Mouse (Mus musculus): ENCODE measurements around the gene Glis3. TPM values are rescaled to one million over a fixed set of nuclear protein-coding genes. Genes with fewer than 3 reads are reported as not detected.
A peak's percentile ranks its signal among the peaks of the same experiment; 100 is the strongest.

The Glis3 gene
- polyA plus RNA-seq, 1 experiment from 2014 or later = 3.8 TPM

DNA sequence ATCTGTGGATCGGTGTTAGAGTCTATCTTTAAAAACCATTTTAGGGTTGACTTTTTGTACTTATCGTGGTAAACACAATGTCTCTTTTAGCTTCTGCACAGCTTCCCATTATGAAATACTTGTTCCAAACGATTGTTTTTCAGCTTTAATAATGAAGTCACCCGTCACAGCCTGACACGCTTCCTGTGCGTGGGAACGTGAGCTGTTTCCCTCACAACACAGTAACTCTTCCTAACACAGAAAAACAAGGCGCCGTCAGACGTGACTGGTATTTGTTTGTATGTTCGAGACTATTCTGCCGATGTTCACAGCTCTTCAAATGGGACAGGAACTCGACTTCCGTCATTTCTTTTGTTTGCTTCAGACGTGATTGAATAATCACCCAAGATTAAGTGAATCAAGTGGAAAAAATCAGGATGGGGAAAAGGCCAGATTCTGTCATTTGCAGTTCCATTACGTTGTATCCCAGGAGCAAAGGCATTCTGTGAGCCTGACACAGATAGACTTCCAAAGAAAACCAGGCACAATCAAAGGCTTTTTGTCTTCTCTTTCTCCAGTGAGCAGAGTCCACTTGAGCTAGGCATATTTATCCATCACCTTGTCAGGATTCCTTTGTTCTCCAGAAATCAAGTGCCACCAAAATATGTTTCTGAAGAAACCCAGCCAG lies 351.3 kb downstream of the Glis3 start:
- Histone ChIP-seq H3K4me3 (replicated peaks) (no peak overlapping the region), H3K4me2 (no peak overlapping the region), H3K36me3 (no peaks in the 10 kb centered on the region), H3K27ac (no peak overlapping the region), H3K27me3 (no peaks in the 10 kb centered on the region), H3K4me1 (replicated peaks) (peaks cover 9% of the 10 kb centered on the region), H3K9ac (replicated peaks) (no peak overlapping the region), H3K9me3 (no peaks in the 10 kb centered on the region)
- no peak for ATAC-seq (ENCODE audit: insufficient number of reproducible peaks, insufficient read depth, low FRiP score, low TSS enrichment, low read depth)
- WGBS = 85% methylated on average over 16 of the region's 16 CpGs

DNA sequence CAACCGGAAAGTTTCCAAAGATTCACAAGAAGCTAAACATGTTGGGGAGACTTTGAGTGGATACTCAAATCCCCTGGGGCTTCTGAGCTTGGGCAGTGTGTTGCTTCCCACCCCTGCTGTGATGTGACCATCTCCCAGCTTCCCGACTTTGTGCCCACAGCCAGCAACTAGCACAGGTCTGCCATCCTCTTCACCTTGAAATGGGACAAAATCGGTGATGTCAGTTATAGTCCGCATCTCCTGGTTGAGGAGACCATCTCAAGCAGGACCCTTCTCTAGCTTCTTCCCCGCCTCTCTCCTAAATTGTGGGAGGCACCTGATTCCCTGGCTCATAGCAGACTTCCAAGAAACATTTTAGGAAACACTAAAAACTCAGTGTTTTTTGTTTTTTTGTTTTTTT lies 352.3 kb downstream of the Glis3 start:
- no peaks in the 10 kb centered on the region; the same call in 1 of the 2 replicates for H3K4me1 ChIP-seq (replicated peaks)
- ATAC-seq (ENCODE audit: insufficient number of reproducible peaks, insufficient read depth, low FRiP score, low TSS enrichment, low read depth) = no peak
- WGBS = 93% methylated on average over 5 of the region's 5 CpGs
- H3K4me2 ChIP-seq = no peak overlapping the region
- H3K27ac ChIP-seq = no peak overlapping the region
- H3K9me3 ChIP-seq = no peaks in the 10 kb centered on the region
- H3K36me3 ChIP-seq = no peaks in the 10 kb centered on the region
- H3K4me3 ChIP-seq (replicated peaks) = no peak overlapping the region
- no peak overlapping the region for H3K9ac ChIP-seq (replicated peaks)
- no peaks in the 10 kb centered on the region for H3K27me3 ChIP-seq

DNA sequence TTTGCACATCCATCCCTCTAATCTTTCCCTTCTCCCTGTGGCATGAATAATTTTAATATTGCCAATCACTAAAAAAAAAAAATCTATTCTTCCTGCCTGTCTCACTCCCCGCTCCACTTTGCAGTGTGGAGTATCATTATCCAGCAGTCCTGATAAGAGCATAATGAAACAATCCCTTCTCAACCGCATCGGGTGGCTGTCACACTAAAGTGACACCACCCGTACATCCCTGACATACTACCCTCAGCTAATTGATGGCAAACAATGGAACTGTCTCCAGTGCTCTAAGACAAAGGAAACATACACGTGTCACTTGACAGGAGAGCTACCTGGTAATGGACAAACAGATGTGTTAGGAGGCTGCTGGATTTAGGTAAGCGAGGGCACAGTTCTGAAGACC lies 373.8 kb downstream of the Glis3 start:
- H3K27me3 ChIP-seq = no peaks in the 10 kb centered on the region
- H3K9ac ChIP-seq (replicated peaks) = no peak overlapping the region
- H3K4me2 ChIP-seq = no peak overlapping the region
- 0 out of 2 replicates have a peak, but pooled peaks cover 7% of the 10 kb centered on the region for H3K4me1 ChIP-seq (replicated peaks)
- no peak overlapping the region for H3K4me3 ChIP-seq (replicated peaks)
- WGBS = 77% methylated on average over 6 of the region's 6 CpGs
- H3K36me3 ChIP-seq = no peaks in the 10 kb centered on the region
- no peak overlapping the region for H3K27ac ChIP-seq
- H3K9me3 ChIP-seq = no peaks in the 10 kb centered on the region
- ATAC-seq (ENCODE audit: insufficient number of reproducible peaks, insufficient read depth, low FRiP score, low TSS enrichment, low read depth) = no peak

DNA sequence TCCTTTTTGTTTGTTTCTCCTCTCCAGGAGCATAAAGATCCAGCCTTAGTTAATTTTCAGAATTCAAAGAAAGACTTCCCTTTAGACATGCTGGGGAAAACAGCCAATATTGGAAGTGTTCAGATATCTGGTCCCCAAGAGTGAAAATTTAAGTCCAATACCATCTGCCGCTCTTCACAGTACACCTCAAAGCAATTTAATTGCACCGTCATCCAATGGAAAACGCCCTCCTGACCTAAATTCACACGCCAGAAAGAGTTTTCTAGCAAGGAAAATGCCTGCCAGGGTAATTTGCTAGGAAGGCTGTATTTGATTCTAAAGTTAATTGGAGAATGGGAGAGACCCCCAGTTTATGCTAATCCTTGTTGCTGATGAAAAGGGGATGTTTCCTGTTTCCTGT lies 374.4 kb downstream of the Glis3 start:
- Histone ChIP-seq H3K4me1 (replicated peaks) (peaks cover 12% of the 10 kb centered on the region; the same call in 1 of the 2 replicates), H3K4me3 (replicated peaks) (no peak overlapping the region), H3K36me3 (no peaks in the 10 kb centered on the region), H3K4me2 (no peak overlapping the region), H3K9me3 (no peaks in the 10 kb centered on the region), H3K9ac (replicated peaks) (no peak overlapping the region), H3K27ac (no peak overlapping the region), H3K27me3 (no peaks in the 10 kb centered on the region)
- ATAC-seq (ENCODE audit: insufficient number of reproducible peaks, insufficient read depth, low FRiP score, low TSS enrichment, low read depth) = no peak
- WGBS = 25% methylated on average over 4 of the region's 4 CpGs

DNA sequence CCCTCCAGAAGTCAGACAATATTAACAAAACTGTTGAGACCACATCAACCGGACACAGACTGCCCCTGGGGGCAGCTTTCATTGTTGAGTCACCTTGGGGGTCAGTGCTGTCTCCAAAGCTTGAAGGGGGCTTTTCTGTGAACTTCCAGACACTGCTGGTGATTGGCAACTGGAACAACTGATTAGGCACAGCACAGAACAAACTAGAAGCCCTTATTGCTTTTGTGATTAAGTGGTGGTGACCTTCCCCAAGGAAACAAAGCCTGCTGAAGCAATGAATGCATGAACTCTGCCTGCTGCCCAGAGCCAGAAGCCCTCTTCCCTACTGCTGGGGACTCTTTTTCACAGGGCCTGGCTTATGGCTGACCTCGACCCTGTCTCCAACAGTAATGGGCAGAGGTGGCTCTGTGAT lies 377.0 kb downstream of the Glis3 start:
- no peak overlapping the region for H3K27ac ChIP-seq
- H3K4me1 ChIP-seq (replicated peaks) = peaks cover 27% of the 10 kb centered on the region
- WGBS = 61% methylated on average over 2 of the region's 2 CpGs
- no peaks in the 10 kb centered on the region for H3K27me3 ChIP-seq
- H3K4me3 ChIP-seq (replicated peaks) = no peak overlapping the region
- ATAC-seq (ENCODE audit: insufficient number of reproducible peaks, insufficient read depth, low FRiP score, low TSS enrichment, low read depth) = no peak
- H3K9me3 ChIP-seq = no peaks in the 10 kb centered on the region
- H3K9ac ChIP-seq (replicated peaks) = no peak overlapping the region
- H3K4me2 ChIP-seq = no peak overlapping the region
- no peaks in the 10 kb centered on the region for H3K36me3 ChIP-seq

DNA sequence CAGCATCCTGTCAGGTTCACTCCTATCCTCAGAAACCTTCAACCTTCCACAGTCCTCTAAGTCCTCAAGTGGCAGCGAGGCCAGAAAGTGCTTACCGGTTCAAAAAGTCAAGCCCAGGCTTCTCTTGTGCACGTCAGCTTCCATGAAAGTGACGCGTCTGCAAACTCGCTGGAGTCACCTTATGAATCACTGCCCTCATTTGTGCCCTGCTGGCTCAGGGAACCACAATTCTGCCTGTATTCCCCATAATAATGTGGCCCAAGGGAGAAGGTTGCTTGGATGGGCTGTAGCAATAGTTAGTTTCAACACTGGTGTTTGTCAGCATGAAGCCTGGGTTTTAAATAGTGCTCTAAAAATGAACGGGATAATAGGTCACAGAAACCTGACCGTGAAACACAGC lies 379.7 kb downstream of the Glis3 start:
- Histone ChIP-seq H3K36me3 (no peaks in the 10 kb centered on the region), H3K27ac (no peak overlapping the region), H3K9me3 (no peaks in the 10 kb centered on the region), H3K4me1 (replicated peaks) (peaks cover 27% of the 10 kb centered on the region), H3K4me3 (replicated peaks) (no peak overlapping the region), H3K27me3 (no peaks in the 10 kb centered on the region), H3K9ac (replicated peaks) (no peak overlapping the region), H3K4me2 (no peak overlapping the region)
- WGBS = 45% methylated on average over 8 of the region's 8 CpGs
- ATAC-seq (ENCODE audit: insufficient number of reproducible peaks, insufficient read depth, low FRiP score, low TSS enrichment, low read depth) = no peak

DNA sequence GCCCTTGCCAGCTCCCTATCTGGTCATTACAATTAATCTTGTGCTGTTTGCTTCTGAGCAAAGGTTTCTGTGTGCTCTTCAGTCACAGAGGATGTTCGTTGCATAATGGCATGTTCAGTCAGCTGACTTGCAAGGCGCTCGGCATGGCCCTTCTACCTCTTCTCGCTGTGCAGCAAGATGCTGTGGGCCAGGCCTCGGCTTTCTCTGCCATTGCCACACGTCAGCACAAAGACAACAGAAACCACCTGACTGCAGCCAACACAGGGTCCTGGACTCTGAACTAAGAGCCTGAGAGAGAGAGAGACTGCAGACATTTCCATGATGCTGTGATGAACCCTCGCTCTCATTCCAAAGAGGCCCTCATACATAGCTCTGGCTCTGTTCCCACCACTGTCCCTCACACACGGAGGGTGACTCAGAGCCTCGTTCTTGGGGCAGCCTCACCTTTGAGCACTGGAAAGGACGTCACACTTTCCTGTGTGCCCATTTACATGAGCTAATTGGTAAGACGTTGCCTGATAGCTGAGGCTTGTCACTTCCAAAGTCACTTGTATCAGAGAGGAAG lies 380.6 kb downstream of the Glis3 start:
- ATAC-seq (ENCODE audit: insufficient number of reproducible peaks, insufficient read depth, low FRiP score, low TSS enrichment, low read depth) = no peak
- Histone ChIP-seq H3K27ac (no peak overlapping the region), H3K4me2 (no peak overlapping the region), H3K36me3 (no peaks in the 10 kb centered on the region), H3K4me3 (replicated peaks) (no peak overlapping the region), H3K27me3 (no peaks in the 10 kb centered on the region), H3K9me3 (no peaks in the 10 kb centered on the region), H3K9ac (replicated peaks) (no peak overlapping the region), H3K4me1 (replicated peaks) (peaks cover 27% of the 10 kb centered on the region)
- 69% methylated on average over 11 of the region's 11 CpGs for WGBS

DNA sequence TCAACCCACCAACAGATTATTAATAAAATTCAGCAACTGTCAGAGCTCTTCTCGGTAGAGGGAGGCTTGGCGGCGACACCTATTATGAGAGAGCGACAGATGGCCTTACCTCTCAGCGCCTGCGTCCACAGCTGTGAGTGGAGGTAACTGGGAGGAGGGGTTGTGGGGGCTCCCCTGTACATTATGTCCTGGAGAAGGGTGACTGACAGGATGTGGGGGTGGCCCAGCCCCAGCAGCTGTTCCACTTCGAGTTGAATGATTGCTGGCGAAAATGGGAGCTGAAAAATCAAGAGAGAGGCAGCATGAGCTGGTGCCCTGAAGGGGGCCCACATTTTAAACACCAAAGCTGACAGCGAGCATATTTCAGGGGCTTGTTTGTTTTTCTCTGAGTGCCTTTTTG lies 381.2 kb downstream of the Glis3 start:
- Histone ChIP-seq H3K27ac (no peak overlapping the region), H3K4me1 (replicated peaks) (peaks cover 27% of the 10 kb centered on the region), H3K4me2 (no peak overlapping the region), H3K9me3 (no peaks in the 10 kb centered on the region), H3K9ac (replicated peaks) (no peak overlapping the region), H3K36me3 (no peaks in the 10 kb centered on the region), H3K4me3 (replicated peaks) (no peak overlapping the region), H3K27me3 (no peaks in the 10 kb centered on the region)
- WGBS = 55% methylated on average over 9 of the region's 9 CpGs
- peak; percentile 63; the same call in 1 of the 2 replicates for ATAC-seq (ENCODE audit: insufficient number of reproducible peaks, insufficient read depth, low FRiP score, low TSS enrichment, low read depth)

DNA sequence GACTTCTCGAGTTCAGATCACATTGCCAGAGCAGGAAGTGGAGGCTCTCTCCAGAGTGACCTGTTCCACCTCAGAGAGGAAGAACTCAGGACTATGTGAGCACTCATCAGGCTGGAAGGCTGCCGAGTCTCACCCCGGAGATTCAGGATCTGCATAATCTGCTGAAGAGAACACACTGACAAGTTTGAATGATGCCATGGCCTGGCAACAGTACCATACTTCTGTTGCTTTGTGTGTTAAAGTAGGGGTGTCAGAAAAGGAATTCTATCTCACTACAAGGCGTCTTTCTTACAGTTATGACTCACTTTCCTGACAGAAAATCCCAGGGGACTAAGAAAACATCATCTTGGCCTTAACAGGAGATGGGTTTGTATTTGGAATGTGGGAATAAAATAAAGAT lies 388.3 kb downstream of the Glis3 start:
- H3K9me3 ChIP-seq = no peaks in the 10 kb centered on the region
- H3K27me3 ChIP-seq = no peaks in the 10 kb centered on the region
- no peak overlapping the region for H3K4me2 ChIP-seq
- no peak overlapping the region for H3K9ac ChIP-seq (replicated peaks)
- H3K4me1 ChIP-seq (replicated peaks) = no peaks in the 10 kb centered on the region
- no peak overlapping the region for H3K4me3 ChIP-seq (replicated peaks)
- H3K36me3 ChIP-seq = no peaks in the 10 kb centered on the region
- 79% methylated on average over 4 of the region's 4 CpGs for WGBS
- ATAC-seq (ENCODE audit: insufficient number of reproducible peaks, insufficient read depth, low FRiP score, low TSS enrichment, low read depth) = no peak
- no peak overlapping the region for H3K27ac ChIP-seq

DNA sequence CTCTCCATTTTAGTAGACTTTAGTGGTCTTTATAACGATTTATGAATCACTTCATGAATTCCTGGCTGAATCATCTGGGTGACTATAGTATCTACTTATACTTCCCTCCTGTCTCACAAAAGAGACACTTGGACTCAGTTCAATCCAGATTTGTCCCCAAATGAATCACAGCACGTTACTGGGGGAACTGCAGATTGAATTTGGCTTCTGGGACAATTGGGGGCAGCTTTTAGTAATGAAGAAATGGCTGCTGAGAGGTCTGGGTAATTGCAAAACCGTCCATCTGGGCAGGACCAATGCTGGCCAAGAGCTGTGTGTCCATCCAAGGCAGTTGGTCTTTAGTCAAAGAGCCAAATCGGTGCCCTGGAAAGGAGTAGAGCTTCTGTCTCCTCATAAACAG lies 390.4 kb downstream of the Glis3 start:
- Histone ChIP-seq H3K27ac (no peak overlapping the region), H3K27me3 (no peaks in the 10 kb centered on the region), H3K9ac (replicated peaks) (no peak overlapping the region), H3K9me3 (no peaks in the 10 kb centered on the region), H3K4me1 (replicated peaks) (0 out of 2 replicates have a peak, but pooled peaks cover under 1% of the 10 kb centered on the region), H3K4me3 (replicated peaks) (no peak overlapping the region), H3K4me2 (no peak overlapping the region), H3K36me3 (no peaks in the 10 kb centered on the region)
- ATAC-seq (ENCODE audit: insufficient number of reproducible peaks, insufficient read depth, low FRiP score, low TSS enrichment, low read depth) = no peak
- WGBS = 82% methylated on average over 4 of the region's 4 CpGs

DNA sequence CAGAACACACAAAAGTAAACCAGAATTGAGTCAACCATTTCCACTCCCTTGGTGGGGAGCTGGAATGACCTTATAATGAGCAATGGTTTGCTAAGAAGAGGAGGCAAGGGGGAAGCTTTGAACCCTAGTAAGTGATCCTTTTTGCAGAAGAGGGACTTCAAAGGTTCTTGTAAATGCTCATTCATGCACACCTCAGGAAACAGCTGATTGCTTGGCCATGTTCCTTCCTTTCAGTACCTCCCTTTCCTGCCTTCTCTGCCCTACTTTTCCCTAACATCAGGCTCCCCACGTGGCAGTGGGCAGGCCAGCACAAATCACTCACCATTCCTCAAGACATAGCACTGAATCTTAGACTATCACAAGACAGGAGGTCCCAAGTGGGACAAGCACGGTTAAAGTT lies 392.4 kb downstream of the Glis3 start:
- no peak overlapping the region for H3K4me3 ChIP-seq (replicated peaks)
- no peak overlapping the region for H3K27ac ChIP-seq
- ATAC-seq (ENCODE audit: insufficient number of reproducible peaks, insufficient read depth, low FRiP score, low TSS enrichment, low read depth) = no peak
- 32% methylated on average over 2 of the region's 2 CpGs for WGBS
- peaks cover 13% of the 10 kb centered on the region for H3K4me1 ChIP-seq (replicated peaks)
- H3K36me3 ChIP-seq = no peaks in the 10 kb centered on the region
- no peaks in the 10 kb centered on the region for H3K27me3 ChIP-seq
- H3K9me3 ChIP-seq = no peaks in the 10 kb centered on the region
- no peak overlapping the region for H3K4me2 ChIP-seq
- H3K9ac ChIP-seq (replicated peaks) = no peak overlapping the region

DNA sequence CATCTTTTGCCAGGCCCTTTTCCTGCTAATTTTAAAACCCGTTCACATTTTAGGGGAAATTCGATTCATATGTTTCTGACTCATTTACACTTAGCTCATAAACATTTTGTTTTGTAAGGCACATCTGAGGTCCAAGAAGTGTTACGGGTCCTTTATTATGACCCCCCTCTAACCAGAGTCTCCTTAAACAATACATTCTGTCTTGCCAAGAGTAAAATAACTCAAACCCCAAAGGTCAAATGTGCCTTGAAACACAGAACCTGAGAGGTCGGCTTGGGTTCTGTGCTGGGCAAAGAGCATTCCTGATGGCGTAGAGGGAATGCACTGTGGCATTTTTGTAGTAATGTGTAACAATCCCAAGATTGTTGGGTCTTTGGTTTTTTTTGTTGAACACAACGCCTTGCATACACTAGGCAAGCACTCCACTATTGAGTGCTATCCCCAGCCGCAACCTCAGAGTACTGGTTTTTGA lies 395.7 kb downstream of the Glis3 start:
- Histone ChIP-seq H3K4me1 (replicated peaks) (peaks cover 13% of the 10 kb centered on the region), H3K27ac (no peak overlapping the region), H3K4me3 (replicated peaks) (no peak overlapping the region), H3K9me3 (no peaks in the 10 kb centered on the region), H3K4me2 (no peak overlapping the region), H3K27me3 (0 out of 2 replicates have a peak, but pooled peaks cover 2% of the 10 kb centered on the region), H3K9ac (replicated peaks) (no peak overlapping the region), H3K36me3 (no peaks in the 10 kb centered on the region)
- ATAC-seq (ENCODE audit: insufficient number of reproducible peaks, insufficient read depth, low FRiP score, low TSS enrichment, low read depth) = no peak
- WGBS = 62% methylated on average over 7 of the region's 7 CpGs
